Mouse (Mus musculus) layer of hippocampus, adult 8-10 months (tissue): ENCODE data around the gene Cd8a. TPM values are rescaled to one million over a fixed set of nuclear protein-coding genes. Genes with fewer than 3 reads are reported as not detected.
"Not testable (repeated sequence)": the region's sequence is repeated elsewhere in the genome, so short reads cannot be mapped to it uniquely, and the experiment has no call there.

Experiments used
- DNase-seq, 2 experiments: peaks; one replicate each; pipeline ENCODE4 v3.0.0; 2022; ENCODE audit warnings: low spot score in 2 of 2
- total RNA-seq, 4 experiments: library from RNA; stranded (reverse); gene quantifications; 2 replicates each; pipeline ENCODE4 v1.2.4; 2022

The Cd8a gene
- not detected for total RNA-seq

GRCm38 (mm10) chr6:71373249-71373775, at the start of gene Cd8a:
Cd8a (plus strand) TSS chr6:71373427.
- DNase-seq = no peak

- no peak for DNase-seq
Observed at GRCm38 (mm10) chr6:71324816-71325215, 48.4 kb upstream of the Cd8a start.

GRCm38 (mm10) chr6:71329881-71330280, 43.3 kb upstream of the Cd8a start:
- no peak for DNase-seq

GRCm38 (mm10) chr6:71330486-71330885, 42.7 kb upstream of the Cd8a start:
- no peak for DNase-seq

GRCm38 (mm10) chr6:71331491-71331890, 41.7 kb upstream of the Cd8a start:
- DNase-seq = not testable (repeated sequence)

- no peak for DNase-seq
Observed at GRCm38 (mm10) chr6:71332236-71332965, 40.8 kb upstream of the Cd8a start.

GRCm38 (mm10) chr6:71333031-71333430, 40.2 kb upstream of the Cd8a start:
- DNase-seq = no peak

- DNase-seq = no peak
Observed at GRCm38 (mm10) chr6:71333578-71334273, 39.5 kb upstream of the Cd8a start.

GRCm38 (mm10) chr6:71337666-71338065, 35.6 kb upstream of the Cd8a start:
- no peak for DNase-seq

GRCm38 (mm10) chr6:71338941-71339340, 34.3 kb upstream of the Cd8a start:
- DNase-seq = no peak

- no peak for DNase-seq
Observed at GRCm38 (mm10) chr6:71339351-71339750, 33.9 kb upstream of the Cd8a start.

- no peak for DNase-seq
Observed at GRCm38 (mm10) chr6:71341179-71341578, 32.0 kb upstream of the Cd8a start.

GRCm38 (mm10) chr6:71348006-71348405, 25.2 kb upstream of the Cd8a start:
- no peak for DNase-seq

- no peak for DNase-seq
Observed at GRCm38 (mm10) chr6:71351201-71351600, 22.0 kb upstream of the Cd8a start.

GRCm38 (mm10) chr6:71352201-71352600, 21.0 kb upstream of the Cd8a start:
- no peak for DNase-seq

GRCm38 (mm10) chr6:71352866-71353427, 20.3 kb upstream of the Cd8a start:
- no peak for DNase-seq

GRCm38 (mm10) chr6:71353722-71354121, 19.5 kb upstream of the Cd8a start:
- no peak for DNase-seq

- no peak for DNase-seq
Observed at GRCm38 (mm10) chr6:71357493-71357892, 15.7 kb upstream of the Cd8a start.

- DNase-seq = no peak
Observed at GRCm38 (mm10) chr6:71360221-71360620, 13.0 kb upstream of the Cd8a start.

- no peak for DNase-seq
Observed at GRCm38 (mm10) chr6:71360751-71361150, 12.5 kb upstream of the Cd8a start.

- no peak for DNase-seq
Observed at GRCm38 (mm10) chr6:71361156-71361670, 12.0 kb upstream of the Cd8a start.

- no peak for DNase-seq
Observed at GRCm38 (mm10) chr6:71363995-71364394, 9.2 kb upstream of the Cd8a start.
